Mouse (Mus musculus) heart, embryonic 15.5 days (tissue): ENCODE data around the gene Cmbl. TPM values are rescaled to one million over a fixed set of nuclear protein-coding genes. Genes with fewer than 3 reads are reported as not detected.

ENCODE experiments used
- ATAC-seq: fragments of 200-750 bp; cut with Nextera tagmentation; replicated peaks from 2 replicates; pipeline ENCODE4 v1.8.0; 2017; ENCODE audit warnings: low read depth, moderate TSS enrichment; ENCODE audit not compliant: insufficient number of reproducible peaks, insufficient read depth, low FRiP score
- H3K27ac ChIP-seq: fragments of 300-500 bp; sonication (generic); 2 replicates; pipeline ENCODE4 v1.5.1; 2015; ENCODE audit warnings: mild to moderate bottlenecking, inconsistent platforms
- H3K27me3 ChIP-seq: fragments of 300-500 bp; sonication (generic); 2 replicates; pipeline ENCODE4 v1.6.1; 2015; ENCODE audit warnings: inconsistent platforms
- H3K36me3 ChIP-seq: fragments of 300-500 bp; sonication (generic); 2 replicates; pipeline ENCODE4 v1.6.1; 2015; ENCODE audit warnings: mild to moderate bottlenecking, inconsistent platforms
- H3K4me1 ChIP-seq: fragments of 300-500 bp; sonication (generic); replicated peaks from 2 replicates; pipeline ENCODE4 v1.6.1; 2015; ENCODE audit warnings: inconsistent platforms
- H3K4me2 ChIP-seq: fragments of 300-500 bp; sonication (generic); 2 replicates; pipeline ENCODE4 v1.6.1; 2015; ENCODE audit warnings: inconsistent platforms, mild to moderate bottlenecking, moderate library complexity
- H3K4me3 ChIP-seq: fragments of 300-500 bp; sonication (generic); 2 replicates; pipeline ENCODE4 v1.5.1; 2015; ENCODE audit warnings: mild to moderate bottlenecking, inconsistent platforms
- H3K9ac ChIP-seq: fragments of 300-500 bp; sonication (generic); 2 replicates; pipeline ENCODE4 v1.6.1; 2015; ENCODE audit warnings: mild to moderate bottlenecking, inconsistent platforms
- H3K9me3 ChIP-seq: fragments of 300-500 bp; sonication (generic); replicated peaks from 2 replicates; pipeline ENCODE4 v1.6.1; 2016; ENCODE audit warnings: inconsistent platforms
- WGBS: fragments of 180-500 bp; shearing (Covaris S2); methylation state at CpG from one replicate; pipeline ENCODE4 v1.1.7; 2015; ENCODE audit warnings: mixed read lengths; 5-methylcytosine and 5-hydroxymethylcytosine counted together
- polyA plus RNA-seq: library from polyadenylated mRNA; unstranded; fragments of >200 nt; fragmentation: Nextera tagmentation; extraction: Ambion mirVana; gene quantifications from 2 replicates; pipeline ENCODE4 v1.2.1, GENCODE M21; 2015

Gene Cmbl
- polyA plus RNA-seq, 1 experiment from 2014 or later, result 9.5 TPM

GRCm38 (mm10) chr15:31603113-31603512, 37.9 kb downstream of the Cmbl start:
- no peaks in the 10 kb centered on the region for H3K27me3 ChIP-seq
- peak overlapping the region; percentile 76; the same call in 1 of the 2 replicates for H3K4me3 ChIP-seq
- 0 out of 2 replicates have a peak overlapping the region, but pooled peaks have one; percentile 94 for H3K27ac ChIP-seq
- ATAC-seq, result no peak
- no peaks in the 10 kb centered on the region for H3K36me3 ChIP-seq
- peaks cover 36% of the 10 kb centered on the region for H3K4me1 ChIP-seq
- 86% methylated on average over 13 of the region's 13 CpGs for WGBS
- H3K9me3 ChIP-seq, result no peaks in the 10 kb centered on the region
- H3K4me2 ChIP-seq, result peak overlapping the region; percentile 75
- no peak overlapping the region for H3K9ac ChIP-seq

GRCm38 (mm10) chr15:31606821-31607220, 41.6 kb downstream of the Cmbl start:
- H3K36me3 ChIP-seq, result no peaks in the 10 kb centered on the region; the same call in 1 of the 2 replicates
- H3K4me2 ChIP-seq, result no peak overlapping the region
- H3K27ac ChIP-seq, result no peak overlapping the region
- WGBS, result 48% methylated on average over 6 of the region's 6 CpGs
- no peak for ATAC-seq
- H3K27me3 ChIP-seq, result no peaks in the 10 kb centered on the region
- peaks cover 14% of the 10 kb centered on the region for H3K4me1 ChIP-seq
- H3K4me3 ChIP-seq, result no peak overlapping the region
- no peaks in the 10 kb centered on the region for H3K9me3 ChIP-seq
- H3K9ac ChIP-seq, result no peak overlapping the region

GRCm38 (mm10) chr15:31611027-31611426, 45.8 kb downstream of the Cmbl start:
- no peak overlapping the region for H3K27ac ChIP-seq
- H3K36me3 ChIP-seq, result no peaks in the 10 kb centered on the region; the same call in 1 of the 2 replicates
- peaks cover 5% of the 10 kb centered on the region for H3K4me1 ChIP-seq
- H3K4me3 ChIP-seq, result no peak overlapping the region
- WGBS, result 70% methylated on average over 3 of the region's 3 CpGs
- no peaks in the 10 kb centered on the region for H3K9me3 ChIP-seq
- no peak for ATAC-seq
- H3K4me2 ChIP-seq, result no peak overlapping the region
- no peak overlapping the region for H3K9ac ChIP-seq
- no peaks in the 10 kb centered on the region for H3K27me3 ChIP-seq

GRCm38 (mm10) chr15:31611976-31612375, 46.8 kb downstream of the Cmbl start:
- Histone ChIP-seq H3K27ac (no peak overlapping the region), H3K4me3 (no peak overlapping the region)

GRCm38 (mm10) chr15:31613826-31614453, 48.8 kb downstream of the Cmbl start:
- no peak overlapping the region for H3K4me3 ChIP-seq
- no peak overlapping the region for H3K27ac ChIP-seq
- H3K9me3 ChIP-seq, result no peaks in the 10 kb centered on the region
- peaks cover 16% of the 10 kb centered on the region for H3K36me3 ChIP-seq
- H3K4me1 ChIP-seq, result no peaks in the 10 kb centered on the region
- H3K9ac ChIP-seq, result no peak overlapping the region
- ATAC-seq, result no peak
- H3K27me3 ChIP-seq, result no peaks in the 10 kb centered on the region
- 83% methylated on average over 6 of the region's 6 CpGs for WGBS
- H3K4me2 ChIP-seq, result no peak overlapping the region

More at GRCm38 (mm10) chr15:31611976-31612375, 46.8 kb downstream of the Cmbl start:
- Histone ChIP-seq H3K4me2 (no peak overlapping the region), H3K9ac (no peak overlapping the region), H3K4me1 (peaks cover under 1% of the 10 kb centered on the region), H3K9me3 (no peaks in the 10 kb centered on the region), H3K27me3 (no peaks in the 10 kb centered on the region), H3K36me3 (peaks cover 3% of the 10 kb centered on the region; the same call in 1 of the 2 replicates)
- 88% methylated on average over 4 of the region's 4 CpGs for WGBS
- no peak for ATAC-seq

- no peak overlapping the region for H3K4me2 ChIP-seq
- no peak overlapping the region for H3K27ac ChIP-seq
- no peaks in the 10 kb centered on the region for H3K27me3 ChIP-seq
- peaks cover 23% of the 10 kb centered on the region for H3K36me3 ChIP-seq
- no peak overlapping the region for H3K9ac ChIP-seq
- no peak for ATAC-seq
- no peak overlapping the region for H3K4me3 ChIP-seq
- H3K4me1 ChIP-seq, result no peaks in the 10 kb centered on the region
- 87% methylated on average over 2 of the region's 2 CpGs for WGBS
- H3K9me3 ChIP-seq, result no peaks in the 10 kb centered on the region
These were observed 49.5 kb downstream of the Cmbl start for GRCm38 (mm10) chr15:31614666-31615065.

- no peak for ATAC-seq
- H3K4me2 ChIP-seq, result no peak overlapping the region
- no peaks in the 10 kb centered on the region for H3K9me3 ChIP-seq
- no peaks in the 10 kb centered on the region for H3K27me3 ChIP-seq
- no peak overlapping the region for H3K9ac ChIP-seq
- no peaks in the 10 kb centered on the region for H3K4me1 ChIP-seq
- H3K27ac ChIP-seq, result no peak overlapping the region
- H3K36me3 ChIP-seq, result peaks cover 23% of the 10 kb centered on the region
- no peak overlapping the region for H3K4me3 ChIP-seq
- WGBS, result 91% methylated on average over 9 of the region's 9 CpGs
These were observed 52.1 kb downstream of the Cmbl start for GRCm38 (mm10) chr15:31617261-31617660.

GRCm38 (mm10) chr15:31619521-31619920, 54.3 kb downstream of the Cmbl start:
- Histone ChIP-seq H3K27ac (no peak overlapping the region), H3K27me3 (no peaks in the 10 kb centered on the region), H3K9ac (no peak overlapping the region), H3K4me2 (no peak overlapping the region), H3K4me3 (no peak overlapping the region), H3K9me3 (no peaks in the 10 kb centered on the region), H3K36me3 (peaks cover 23% of the 10 kb centered on the region), H3K4me1 (no peaks in the 10 kb centered on the region)
- ATAC-seq, result no peak
- 89% methylated on average over 8 of the region's 8 CpGs for WGBS

- H3K27ac ChIP-seq, result no peak overlapping the region
- ATAC-seq, result no peak
These were observed 62.3 kb downstream of the Cmbl start for GRCm38 (mm10) chr15:31627277-31628154.

GRCm38 (mm10) chr15:31628180-31628579, 63.0 kb downstream of the Cmbl start:
- 81% methylated on average over 10 of the region's 10 CpGs for WGBS
- H3K4me2 ChIP-seq, result no peak overlapping the region
- H3K27me3 ChIP-seq, result no peaks in the 10 kb centered on the region
- no peaks in the 10 kb centered on the region for H3K9me3 ChIP-seq
- no peak overlapping the region for H3K9ac ChIP-seq
- H3K4me1 ChIP-seq, result peaks cover 4% of the 10 kb centered on the region; the same call in 1 of the 2 replicates
- H3K4me3 ChIP-seq, result no peak overlapping the region
- no peaks in the 10 kb centered on the region for H3K36me3 ChIP-seq
- ATAC-seq, result no peak
- H3K27ac ChIP-seq, result no peak overlapping the region

More at GRCm38 (mm10) chr15:31627277-31628154, 62.3 kb downstream of the Cmbl start:
- H3K9me3 ChIP-seq, result no peaks in the 10 kb centered on the region
- WGBS, result 35% methylated on average over 12 of the region's 12 CpGs
- no peak overlapping the region for H3K4me2 ChIP-seq
- H3K36me3 ChIP-seq, result no peaks in the 10 kb centered on the region
- H3K4me1 ChIP-seq, result peaks cover 1% of the 10 kb centered on the region; the same call in 1 of the 2 replicates
- no peaks in the 10 kb centered on the region for H3K27me3 ChIP-seq
- H3K4me3 ChIP-seq, result no peak overlapping the region
- H3K9ac ChIP-seq, result no peak overlapping the region

GRCm38 (mm10) chr15:31629556-31629955, 64.4 kb downstream of the Cmbl start:
- Histone ChIP-seq H3K9ac (no peak overlapping the region), H3K9me3 (no peaks in the 10 kb centered on the region), H3K4me1 (peaks cover 4% of the 10 kb centered on the region; the same call in 1 of the 2 replicates), H3K27ac (no peak overlapping the region), H3K27me3 (no peaks in the 10 kb centered on the region), H3K4me2 (no peak overlapping the region), H3K36me3 (no peaks in the 10 kb centered on the region), H3K4me3 (no peak overlapping the region)
- 89% methylated on average over 3 of the region's 3 CpGs for whole genome bisulfite sequencing
- ATAC-seq, result no peak
